26 mouse cellular contexts compared by ENCODE assay signal in the genomic region with DNA sequence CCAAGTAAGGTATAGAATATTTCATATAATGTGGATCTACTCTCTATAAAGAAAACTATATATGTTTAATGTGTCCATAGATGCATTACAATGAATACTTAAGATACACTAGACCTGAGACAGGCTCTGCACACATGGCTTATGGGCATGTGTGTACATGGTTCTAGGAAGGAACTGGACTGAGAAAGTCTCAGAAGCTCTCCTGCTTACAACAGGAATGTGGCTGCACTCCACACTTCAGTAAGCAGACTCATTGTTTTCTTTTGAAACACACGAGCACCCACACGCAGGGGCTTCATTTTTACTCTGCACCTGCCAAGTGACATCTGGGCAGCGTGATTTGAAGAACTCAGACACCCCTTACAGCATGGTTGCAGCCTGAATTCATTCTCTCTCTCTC.
DNase-seq lines count a peak whose midpoint lies in the region; ATAC-seq and TF ChIP-seq lines count a peak whose summit lies in the region.
"Had no signal": no experiment of that assay in that cellular context is flagged by ENCODE, and none has a peak within 500 bp of the region (broad histone marks: within the 10 kb centered on the region; RNA-seq: fewer than 3 reads in every experiment).

No protein-coding gene starts in this region.

- no peaks in the 10 kb centered on the region for H3K9me3 ChIP-seq in hindbrain, embryonic 16.5 days (ENCODE audit: control insufficient read depth, low read length)
- H3K9me3 ChIP-seq in hindbrain, embryonic 13.5 days, result no peaks in the 10 kb centered on the region
- no peaks in the 10 kb centered on the region for H3K9me3 ChIP-seq in kidney, embryonic 16.5 days (ENCODE audit: low read length)
- H3K9me3 ChIP-seq: embryonic facial prominence, embryonic 13.5 days; forebrain, embryonic 10.5 days; forebrain, embryonic 13.5 days; heart, embryonic 10.5 days; heart, embryonic 13.5 days; hindbrain, embryonic 15.5 days had no signal

- no peak overlapping the region for H3K4me3 ChIP-seq in hindbrain, embryonic 16.5 days (ENCODE audit: low read length)
- no peak overlapping the region for H3K4me3 ChIP-seq in hindbrain, embryonic 13.5 days
- no peak overlapping the region for H3K4me3 ChIP-seq in kidney, embryonic 16.5 days (ENCODE audit: low read length)
- H3K4me3 ChIP-seq: embryonic facial prominence, embryonic 13.5 days; forebrain, embryonic 10.5 days; forebrain, embryonic 13.5 days; heart, adult 2 months; heart, embryonic 10.5 days; heart, embryonic 13.5 days; hindbrain, embryonic 15.5 days had no signal

- DNase-seq in kidney, adult 8-10 months, result no peak
- peak; percentile 2 for DNase-seq in A20 (ENCODE audit: low read depth, low spot score)
- peak; percentile 45 for DNase-seq in brain, embryonic 14.5 days (ENCODE audit: low read depth)
- no peak for DNase-seq in lung, postnatal 25 days (ENCODE audit: low spot score)
- no peak for DNase-seq in heart, postnatal 36 days
- DNase-seq: adrenal gland, postnatal 10 days; adrenal gland, postnatal 36 days; cerebellum, adult 11 months; cerebellum, adult 2 months; cerebellum, adult 9-11 months; cerebellum, postnatal 25 days; gastrocnemius, postnatal 10 days; gastrocnemius, postnatal 36 days; heart, adult 2 months; heart, postnatal 14 days had no signal

- no peaks in the 10 kb centered on the region for H3K4me1 ChIP-seq in hindbrain, embryonic 16.5 days (ENCODE audit: control insufficient read depth, insufficient read depth, low read depth, low read length)
- peaks cover 7% of the 10 kb centered on the region; the same call in 1 of the 2 replicates for H3K4me1 ChIP-seq in hindbrain, embryonic 13.5 days (replicated peaks)
- 0 out of 2 replicates have a peak, but pooled peaks cover 6% of the 10 kb centered on the region for H3K4me1 ChIP-seq in kidney, embryonic 16.5 days (ENCODE audit: insufficient read depth, low read length)
- H3K4me1 ChIP-seq: embryonic facial prominence, embryonic 13.5 days; forebrain, embryonic 10.5 days; heart, embryonic 10.5 days; heart, embryonic 13.5 days; hindbrain, embryonic 15.5 days had no signal

- no peaks in the 10 kb centered on the region for H3K36me3 ChIP-seq in hindbrain, embryonic 16.5 days (ENCODE audit: control insufficient read depth, insufficient read depth, low read length)
- no peaks in the 10 kb centered on the region for H3K36me3 ChIP-seq in hindbrain, embryonic 13.5 days
- H3K36me3 ChIP-seq in kidney, embryonic 16.5 days (ENCODE audit: insufficient read depth, low read length), result no peaks in the 10 kb centered on the region
- H3K36me3 ChIP-seq: forebrain, embryonic 10.5 days; heart, embryonic 10.5 days; heart, embryonic 13.5 days; hindbrain, embryonic 15.5 days had no signal

- no peak for TF ChIP-seq CTCF in brain, embryonic 14.5 days (IDR thresholded peaks at IDR 0.05; ENCODE audit: borderline replicate concordance, extremely low read depth, insufficient read depth, insufficient read length)

- 0 out of 2 replicates have a peak, but pooled peaks have one; percentile 30 for ATAC-seq in hindbrain, embryonic 16.5 days
- no peak for ATAC-seq in hindbrain, embryonic 13.5 days (ENCODE audit: low FRiP score)
- ATAC-seq in kidney, embryonic 16.5 days (ENCODE audit: low FRiP score, low TSS enrichment), result peak; percentile 76; the same call in 1 of the 2 replicates
- ATAC-seq: forebrain, embryonic 13.5 days; forebrain, embryonic 16.5 days; Patski had no signal

- no peak overlapping the region for H3K9ac ChIP-seq in hindbrain, embryonic 16.5 days (ENCODE audit: low read depth, low read length)
- no peak overlapping the region for H3K9ac ChIP-seq in hindbrain, embryonic 13.5 days
- H3K9ac ChIP-seq in kidney, embryonic 16.5 days (replicated peaks; ENCODE audit: low read length), result no peak overlapping the region
- H3K9ac ChIP-seq: embryonic facial prominence, embryonic 13.5 days; forebrain, embryonic 13.5 days; heart, embryonic 13.5 days; hindbrain, embryonic 15.5 days had no signal

- intact Hi-C loops in heart, postnatal 36 days (cut with DNase I), result no loop called here

- TF ChIP-seq POLR2A in brain, embryonic 14.5 days (IDR thresholded peaks at IDR 0.05; ENCODE audit: borderline replicate concordance, extremely low read depth, insufficient read depth, insufficient read length, poor library complexity, severe bottlenecking), result no peak

- H3K27me3 ChIP-seq in hindbrain, embryonic 16.5 days (replicated peaks; ENCODE audit: control insufficient read depth, insufficient read depth, low read length), result no peaks in the 10 kb centered on the region
- no peaks in the 10 kb centered on the region for H3K27me3 ChIP-seq in hindbrain, embryonic 13.5 days
- H3K27me3 ChIP-seq in kidney, embryonic 16.5 days (ENCODE audit: insufficient read depth, low read length), result no peaks in the 10 kb centered on the region
- H3K27me3 ChIP-seq: embryonic facial prominence, embryonic 13.5 days; forebrain, embryonic 13.5 days; heart, embryonic 13.5 days; hindbrain, embryonic 15.5 days; Patski had no signal

- no peak overlapping the region for H3K27ac ChIP-seq in hindbrain, embryonic 16.5 days (ENCODE audit: low read depth, low read length)
- no peak overlapping the region for H3K27ac ChIP-seq in hindbrain, embryonic 13.5 days
- H3K27ac ChIP-seq in kidney, embryonic 16.5 days (ENCODE audit: low read length), result no peak overlapping the region
- H3K27ac ChIP-seq: embryonic facial prominence, embryonic 13.5 days; forebrain, embryonic 10.5 days; forebrain, embryonic 13.5 days; heart, adult 2 months; heart, embryonic 10.5 days; heart, embryonic 13.5 days; hindbrain, embryonic 15.5 days had no signal

- WGBS in hindbrain, embryonic 16.5 days, result 12% methylated on average over 3 of the region's 3 CpGs
- 33% methylated on average over 3 of the region's 3 CpGs for WGBS in hindbrain, embryonic 13.5 days
- WGBS in kidney, embryonic 16.5 days, result 13% methylated on average over 3 of the region's 3 CpGs

- H3K4me2 ChIP-seq in hindbrain, embryonic 16.5 days (ENCODE audit: low read length), result no peak overlapping the region
- no peak overlapping the region for H3K4me2 ChIP-seq in hindbrain, embryonic 13.5 days
- H3K4me2 ChIP-seq in kidney, embryonic 16.5 days (replicated peaks; ENCODE audit: low read depth, low read length), result no peak overlapping the region
- H3K4me2 ChIP-seq: embryonic facial prominence, embryonic 13.5 days; forebrain, embryonic 13.5 days; heart, embryonic 13.5 days; hindbrain, embryonic 15.5 days had no signal

Comparison
In these comparisons a context has a peak if more than half of its experiments do, and no peak if none do; other contexts are left out.
1. DNase-seq: peak in A20 (single experiment) and brain, embryonic 14.5 days (single experiment); none in kidney, adult 8-10 months (0 of 2), lung, postnatal 25 days (single experiment) and heart, postnatal 36 days (0 of 2).